Mouse (Mus musculus) midbrain, embryonic 12.5 days (tissue): Measurements from ENCODE around the gene Plp1. TPM values are rescaled to one million over a fixed set of nuclear protein-coding genes. Genes with fewer than 3 reads are reported as not detected.

ENCODE experiments used
- ATAC-seq: fragments of 200-750 bp; cut with Nextera tagmentation; 2 replicates; pipeline ENCODE4 v1.8.0; 2017; ENCODE audit warnings: low read depth, moderate TSS enrichment, moderate library complexity; ENCODE audit not compliant: low FRiP score
- H3K27ac ChIP-seq: fragments of 300-500 bp; sonication (generic); replicated peaks from 2 replicates; pipeline ENCODE4 v1.5.1; 2016; ENCODE audit warnings: mild to moderate bottlenecking
- H3K27me3 ChIP-seq: fragments of 300-500 bp; sonication (generic); 2 replicates; pipeline ENCODE4 v1.6.1; 2016; ENCODE audit warnings: mild to moderate bottlenecking
- H3K36me3 ChIP-seq: fragments of 300-500 bp; sonication (generic); 2 replicates; pipeline ENCODE4 v1.6.1; 2016
- H3K4me1 ChIP-seq: fragments of 300-500 bp; sonication (generic); 2 replicates; pipeline ENCODE4 v1.6.1; 2016
- H3K4me2 ChIP-seq: fragments of 300-500 bp; sonication (generic); replicated peaks from 2 replicates; pipeline ENCODE4 v1.6.1; 2016; ENCODE audit warnings: mild to moderate bottlenecking, moderate library complexity
- H3K4me3 ChIP-seq: fragments of 300-500 bp; sonication (generic); 2 replicates; pipeline ENCODE4 v1.5.1; 2016; ENCODE audit warnings: mild to moderate bottlenecking
- H3K9ac ChIP-seq: fragments of 300-500 bp; sonication (generic); replicated peaks from 2 replicates; pipeline ENCODE4 v1.6.1; 2016; ENCODE audit warnings: mild to moderate bottlenecking, moderate library complexity
- H3K9me3 ChIP-seq: fragments of 300-500 bp; sonication (generic); 2 replicates; pipeline ENCODE4 v1.6.1; 2016; ENCODE audit warnings: mild to moderate bottlenecking
- WGBS: fragments of 180-500 bp; shearing (Covaris S2); methylation state at CpG from one replicate; pipeline ENCODE4 v1.1.7; 2016; 5-methylcytosine and 5-hydroxymethylcytosine counted together
- polyA plus RNA-seq: library from polyadenylated mRNA; unstranded; fragments of >200 nt; fragmentation: Nextera tagmentation; extraction: Ambion mirVana; gene quantifications from 2 replicates; pipeline ENCODE4 v1.2.1, GENCODE M21; 2016

Gene Plp1
- polyA plus RNA-seq, 1 experiment from 2014 or later = 9.3 TPM

GRCm38 (mm10) chrX:136868061-136869040, 45.9 kb downstream of the Plp1 start, which contains the start of gene Rab9b:
Gene Rab9b (minus strand): TSS chrX:136868755.
- no peaks in the 10 kb centered on the region for H3K4me1 ChIP-seq
- ATAC-seq = peak; percentile 97
- no peaks in the 10 kb centered on the region for H3K36me3 ChIP-seq
- 26% methylated on average over 25 of the region's 36 CpGs for WGBS
- no peaks in the 10 kb centered on the region for H3K9me3 ChIP-seq
- peak within 1 kb of the TSS; percentile 65 for H3K9ac ChIP-seq
- H3K4me2 ChIP-seq = peak within 1 kb of the TSS; percentile 57
- peaks cover 12% of the 10 kb centered on the region for H3K27me3 ChIP-seq
- peak within 1 kb of the TSS; percentile 35; the same call in 1 of the 2 replicates for H3K27ac ChIP-seq
- H3K4me3 ChIP-seq = peak within 1 kb of the TSS; percentile 57

Other genes with a start within 250 kb of the Plp1 start
- gene Tceal3, start 231.8 kb upstream of the Plp1 start, polyA plus RNA-seq = 26.9 and 32.3 TPM in 2 replicates
- gene Tceal1, start 114.7 kb upstream of the Plp1 start, polyA plus RNA-seq = 12.2 and 12.4 TPM in 2 replicates
- gene Morf4l2, start 79.0 kb upstream of the Plp1 start, polyA plus RNA-seq = 544 and 546 TPM in 2 replicates
- gene Glra4, start 42.5 kb upstream of the Plp1 start, polyA plus RNA-seq = 0.11 and 0.12 TPM in 2 replicates
- gene Rab9b, start 46.1 kb downstream of the Plp1 start, polyA plus RNA-seq = 8.1 and 9.0 TPM in 2 replicates
- not detected in 2 replicates for gene H2bfm, start 104.7 kb downstream of the Plp1 start, polyA plus RNA-seq
- gene Tmsb15b2, start 152.8 kb downstream of the Plp1 start, polyA plus RNA-seq = 58.2 and 64.8 TPM in 2 replicates
- 7.8 and 9.3 TPM in 2 replicates for gene Tmsb15l, start 154.2 kb downstream of the Plp1 start, polyA plus RNA-seq
- 23.9 and 24.7 TPM in 2 replicates for gene Tmsb15b1, start 154.2 kb downstream of the Plp1 start, polyA plus RNA-seq
- 106 and 119 TPM in 2 replicates for gene Zcchc18, start 170.5 kb downstream of the Plp1 start, polyA plus RNA-seq
- gene Slc25a53, start 215.6 kb downstream of the Plp1 start, polyA plus RNA-seq = 12.4 and 12.6 TPM in 2 replicates
- gene Fam199x, start 226.9 kb downstream of the Plp1 start, polyA plus RNA-seq = 12.2 and 13.4 TPM in 2 replicates